Mouse (Mus musculus): Measurements from ENCODE around the gene Zdhhc22.

Zdhhc22 gene

DNA sequence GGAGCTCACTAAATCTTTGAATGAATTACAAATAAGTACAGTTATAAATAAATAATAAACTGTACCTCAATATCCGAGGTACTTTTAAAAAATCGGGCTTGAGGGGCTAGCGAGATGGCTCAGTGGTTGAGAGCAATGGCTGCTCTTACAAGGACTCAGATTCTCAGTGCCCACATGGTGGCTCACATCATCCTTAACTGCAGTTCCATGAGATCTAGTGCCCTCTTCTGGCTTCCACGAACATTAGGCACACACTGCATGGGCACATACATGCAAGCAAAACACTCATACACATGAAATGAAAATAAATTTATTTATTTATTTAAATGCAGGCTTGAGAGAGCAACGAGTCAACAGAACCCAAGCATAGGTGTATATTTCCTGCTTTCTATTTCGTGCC, 5.7 kb upstream of the Zdhhc22 start:
- DNase-seq (ENCODE audit: low spot score in 2 of 2), result no peak

DNA sequence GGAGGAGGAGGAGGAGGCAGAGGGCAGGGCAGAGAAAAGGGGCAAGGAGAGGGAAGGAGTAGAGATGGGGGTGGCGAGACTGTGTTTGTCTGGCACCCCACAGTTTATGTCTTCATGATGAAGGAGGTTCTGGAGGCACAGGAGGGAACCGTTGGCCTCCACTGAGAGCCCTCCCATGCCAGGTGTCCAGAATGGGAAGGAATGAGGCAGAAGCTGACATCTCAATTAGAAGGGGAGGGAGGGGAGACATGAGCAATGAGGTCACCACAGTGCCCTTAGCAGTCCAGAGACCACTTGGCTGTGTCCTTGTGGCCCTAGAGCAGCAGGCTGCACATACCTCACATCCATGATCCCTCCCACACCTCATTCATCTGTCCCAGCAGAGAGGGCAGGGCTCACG, 4.5 kb upstream of the Zdhhc22 start:
- no peak for DNase-seq (ENCODE audit: low spot score in 2 of 2)

GRCm38 (mm10) chr12:86994166-86994565, 3.9 kb upstream of the Zdhhc22 start:
- DNase-seq (ENCODE audit: low spot score in 2 of 2), result no peak

DNA sequence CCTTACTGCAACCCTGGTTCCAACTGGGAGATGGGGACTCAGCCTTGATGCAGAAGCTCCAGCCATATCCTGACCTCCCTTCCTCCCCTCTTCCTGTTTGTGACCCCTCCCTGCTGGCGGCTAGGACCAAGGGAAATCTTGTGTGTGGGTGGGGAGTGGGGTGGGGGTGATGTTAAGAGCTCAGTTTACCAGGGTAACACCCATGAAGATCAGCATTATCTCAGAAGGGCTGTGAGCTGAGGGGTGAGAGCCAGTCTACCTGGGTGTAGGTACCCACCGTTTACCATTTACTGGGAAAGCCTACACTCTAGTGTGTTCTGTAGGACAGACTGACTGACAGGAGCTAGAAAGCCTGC, 503 bp upstream of the Zdhhc22 start:
- DNase-seq (ENCODE audit: low spot score in 2 of 2), result no peak

DNA sequence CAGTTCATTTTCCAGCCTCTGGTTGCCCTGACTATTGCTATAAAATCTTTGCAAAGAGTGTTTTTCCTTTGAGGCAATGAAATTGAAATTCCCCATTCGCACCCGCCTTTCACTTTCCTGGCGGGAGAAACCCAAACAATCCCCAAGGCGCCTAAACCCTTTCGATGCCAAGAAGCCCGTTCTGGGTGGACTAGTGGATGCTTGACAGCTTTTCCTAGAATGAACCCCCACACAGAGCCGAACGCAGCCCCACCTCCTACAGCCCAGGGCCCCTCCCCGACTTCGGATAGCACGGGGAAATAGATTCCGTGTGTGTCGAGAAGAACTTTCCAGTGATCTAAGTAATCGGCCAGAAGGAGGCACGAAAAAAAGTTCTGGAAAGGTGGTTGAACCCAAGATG, 852 bp downstream of the Zdhhc22 start:
- no peak for DNase-seq (ENCODE audit: low spot score in 2 of 2)

DNA sequence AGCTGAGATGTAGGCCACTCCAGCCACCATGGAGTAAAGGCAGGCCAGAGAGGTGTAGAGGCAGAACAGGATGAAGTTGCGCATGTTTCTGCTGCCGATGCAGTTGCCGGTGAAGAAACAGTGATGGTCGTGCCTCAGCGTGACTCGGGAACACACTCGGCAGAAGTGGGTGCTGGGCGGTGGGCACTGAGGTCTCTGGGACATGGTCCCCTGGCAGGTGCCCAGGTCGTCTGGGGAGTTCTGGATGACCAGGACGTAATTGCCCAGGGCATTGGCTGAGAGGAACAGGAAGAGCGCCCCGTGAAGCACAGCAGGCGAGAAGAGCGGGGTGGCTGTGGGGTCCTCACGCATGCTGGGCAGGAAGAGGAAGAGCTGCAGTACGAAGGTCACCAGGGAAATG, 2.0 kb downstream of the Zdhhc22 start:
- no peak for DNase-seq (ENCODE audit: low spot score in 2 of 2)

- DNase-seq (ENCODE audit: low spot score in 2 of 2), result no peak
Measured at GRCm38 (mm10) chr12:86986562-86986961, 3.7 kb downstream of the Zdhhc22 start.

DNA sequence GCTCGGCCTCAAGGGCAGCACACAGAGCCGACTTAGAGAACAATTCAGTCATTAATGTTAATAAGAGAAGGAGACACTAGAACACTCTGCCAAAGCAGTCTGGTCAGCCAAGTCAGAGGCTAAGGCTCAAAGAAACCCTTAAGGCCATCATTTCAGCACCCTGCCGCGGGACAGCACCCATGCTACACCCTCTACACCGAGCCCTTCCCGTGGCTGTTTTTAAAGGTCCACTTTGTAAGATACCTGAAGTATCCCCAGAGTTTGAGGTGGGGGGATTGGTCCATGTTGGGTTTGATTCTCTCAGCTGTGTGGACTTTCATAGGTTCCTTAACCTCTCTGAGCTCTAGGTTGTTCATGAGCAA, 6.1 kb downstream of the Zdhhc22 start:
- DNase-seq (ENCODE audit: low spot score in 2 of 2), result no peak

DNA sequence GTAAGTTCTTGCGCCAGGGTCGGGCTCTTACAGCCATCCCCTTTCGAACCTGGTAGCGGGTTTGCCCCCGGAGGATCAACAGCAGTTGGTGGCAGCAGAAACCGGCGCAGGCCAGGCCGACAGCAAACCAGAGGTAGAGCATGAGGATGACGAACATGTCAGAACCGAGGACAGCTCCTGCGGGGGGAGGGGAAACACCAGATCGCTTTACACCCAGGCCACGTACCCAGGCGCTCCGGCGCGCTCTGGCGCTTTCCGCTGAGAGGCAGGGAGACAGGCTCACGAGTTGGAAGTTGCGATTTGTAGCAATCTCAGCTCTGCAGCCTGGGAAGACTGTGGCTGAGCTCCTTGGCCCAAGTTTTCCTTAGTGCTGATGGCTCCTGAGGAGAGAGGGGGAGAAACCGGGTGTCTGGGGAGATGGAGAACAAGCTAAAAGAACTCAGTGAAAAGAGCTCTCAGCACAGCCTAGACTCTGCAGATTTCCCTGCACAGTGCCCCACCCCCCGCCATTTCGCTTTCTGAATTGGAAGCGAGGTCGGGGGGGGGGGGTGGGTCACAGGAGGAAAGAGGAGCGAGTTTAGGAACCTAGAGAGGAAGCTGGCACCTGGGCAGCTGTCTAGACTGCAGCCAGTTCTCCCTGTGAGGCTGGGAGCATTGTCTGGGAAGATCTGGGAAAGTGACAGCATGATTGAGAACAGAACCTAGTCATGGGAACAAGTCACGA, 6.6 kb downstream of the Zdhhc22 start:
- peak in 1 of 2 experiments; percentile 42 for DNase-seq (ENCODE audit: low spot score in 2 of 2)

DNA sequence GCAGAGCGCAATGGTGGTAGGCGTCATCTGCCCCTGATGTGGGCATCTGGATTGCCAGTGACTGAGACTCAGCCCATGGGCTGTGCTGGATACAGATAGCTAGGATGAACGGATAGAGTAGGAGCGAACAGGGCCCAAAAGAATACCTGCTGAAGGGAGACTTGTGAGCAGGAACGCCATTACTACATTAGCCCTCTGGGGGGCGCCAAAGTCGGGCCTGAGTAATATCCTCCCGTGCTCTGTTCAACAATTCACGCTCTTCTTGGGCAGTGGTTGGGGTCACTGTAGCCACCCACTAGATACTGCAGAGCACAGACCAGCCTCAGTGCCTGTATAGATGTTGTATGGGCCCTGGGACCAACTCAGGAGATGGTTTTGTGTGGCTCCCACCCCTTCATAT, 9.1 kb downstream of the Zdhhc22 start:
- no peak for DNase-seq (ENCODE audit: low spot score in 2 of 2)

GRCm38 (mm10) chr12:86977833-86978232, 12.4 kb downstream of the Zdhhc22 start:
- DNase-seq (ENCODE audit: low spot score in 2 of 2), result no peak

- DNase-seq (ENCODE audit: low spot score in 2 of 2), result no peak
Measured at GRCm38 (mm10) chr12:86976511-86977168, 13.6 kb downstream of the Zdhhc22 start.

- no peak for DNase-seq (ENCODE audit: low spot score in 2 of 2)
Measured at GRCm38 (mm10) chr12:86975761-86976160, 14.5 kb downstream of the Zdhhc22 start.

GRCm38 (mm10) chr12:86974387-86975288, 15.6 kb downstream of the Zdhhc22 start:
- peak; percentile 73 to 78 for DNase-seq (ENCODE audit: low spot score in 2 of 2)

DNA sequence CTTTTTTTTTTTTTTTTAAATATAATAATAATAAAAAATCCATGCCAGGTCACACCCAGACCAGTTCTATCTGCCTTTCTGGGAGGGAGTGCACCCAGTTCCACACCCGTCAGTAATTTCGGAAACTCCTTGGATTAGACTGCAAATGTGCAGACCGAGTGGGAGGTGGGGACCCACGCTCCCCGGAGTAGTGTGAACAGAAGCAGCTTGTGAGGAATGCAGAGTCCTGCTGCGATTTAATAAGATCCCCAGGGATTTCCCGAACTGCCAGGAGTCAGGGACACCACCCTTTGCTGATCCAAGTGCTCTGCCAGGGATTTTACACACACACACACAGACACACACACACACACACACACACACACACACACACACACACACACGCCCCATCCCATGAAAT, 16.5 kb downstream of the Zdhhc22 start:
- no peak for DNase-seq (ENCODE audit: low spot score in 2 of 2)

DNA sequence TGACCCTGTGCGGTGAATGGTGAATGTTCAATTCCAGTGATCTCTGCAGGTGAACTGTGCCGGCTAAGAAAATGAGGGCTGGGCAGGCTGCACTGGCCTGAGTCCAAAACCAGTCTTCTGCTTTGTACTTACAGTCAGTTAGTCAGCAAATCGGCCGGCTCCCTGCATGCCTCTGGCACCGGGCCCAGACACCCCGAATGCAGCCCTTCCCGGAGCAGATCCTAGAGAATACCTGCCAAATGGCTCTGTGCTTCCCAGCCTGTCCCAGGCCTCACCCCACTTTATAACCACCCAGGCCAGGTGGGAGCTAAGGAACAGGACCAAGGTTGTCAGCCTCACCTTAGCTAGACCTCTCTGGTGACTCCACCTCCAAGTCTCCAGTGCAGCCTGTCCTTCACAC, 17.0 kb downstream of the Zdhhc22 start:
- DNase-seq (ENCODE audit: low spot score in 2 of 2), result peak in 1 of 2 experiments; percentile 32

DNA sequence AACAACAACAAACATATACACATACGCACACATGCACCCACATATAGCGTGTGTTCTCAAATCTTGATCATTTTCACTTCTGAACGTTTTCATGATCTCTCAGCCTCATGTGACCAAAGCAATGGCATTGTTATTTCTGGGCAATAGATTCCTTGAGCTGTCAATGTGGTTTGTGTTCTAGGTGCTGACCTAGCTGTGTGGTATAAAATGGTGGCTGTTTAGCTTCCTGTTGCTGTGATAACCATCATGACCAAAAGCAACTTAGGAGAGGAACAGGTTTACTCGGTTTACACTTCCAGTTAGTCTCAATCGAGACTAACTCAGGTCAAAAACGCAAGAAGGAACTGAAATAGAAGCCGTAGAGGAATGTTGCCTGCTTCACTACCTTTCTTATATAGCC, 19.1 kb downstream of the Zdhhc22 start:
- no peak for DNase-seq (ENCODE audit: low spot score in 2 of 2)

- no peak for DNase-seq (ENCODE audit: low spot score in 2 of 2)
Measured at GRCm38 (mm10) chr12:86969220-86969601, 21.0 kb downstream of the Zdhhc22 start.

DNA sequence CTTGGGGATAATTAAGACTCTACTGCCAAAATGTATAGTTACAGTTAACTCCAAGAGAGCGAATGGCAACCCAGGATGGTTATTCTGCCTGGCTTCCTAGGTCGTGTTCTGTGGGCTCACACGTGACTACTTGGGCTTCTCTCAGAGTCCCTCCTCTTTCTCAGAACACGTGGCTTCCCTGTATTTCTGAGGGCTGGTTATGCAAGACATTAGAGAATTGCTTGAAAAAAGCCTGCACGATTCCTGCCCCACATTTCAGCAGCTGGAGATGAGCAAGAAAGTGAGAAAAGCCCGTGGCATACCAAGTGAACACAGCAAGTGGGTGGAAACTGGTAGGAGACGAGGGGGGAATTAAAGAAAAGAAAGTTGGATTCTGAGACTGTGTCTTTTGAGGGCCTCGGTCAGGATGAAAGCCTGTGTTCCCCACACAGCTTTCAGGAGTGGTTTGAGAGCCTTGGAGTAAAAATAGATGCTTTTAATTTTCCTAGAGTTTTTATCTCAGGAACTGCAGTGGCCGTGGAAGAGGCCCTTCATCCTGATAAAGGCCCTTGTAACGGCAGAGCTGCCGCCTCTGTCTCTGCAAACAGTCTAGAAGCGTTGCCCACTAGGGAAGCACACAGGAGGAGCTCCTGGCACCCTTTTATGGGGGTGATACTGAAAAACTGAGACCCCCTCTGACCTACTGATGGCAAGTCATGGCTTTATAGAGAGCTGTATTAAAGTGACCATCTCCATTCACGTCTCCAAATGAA, 21.6 kb downstream of the Zdhhc22 start:
- peak; percentile 74 to 82 for DNase-seq (ENCODE audit: low spot score in 2 of 2)

- DNase-seq (ENCODE audit: low spot score in 2 of 2), result no peak
Measured at GRCm38 (mm10) chr12:86965237-86965799, 24.9 kb downstream of the Zdhhc22 start.

DNA sequence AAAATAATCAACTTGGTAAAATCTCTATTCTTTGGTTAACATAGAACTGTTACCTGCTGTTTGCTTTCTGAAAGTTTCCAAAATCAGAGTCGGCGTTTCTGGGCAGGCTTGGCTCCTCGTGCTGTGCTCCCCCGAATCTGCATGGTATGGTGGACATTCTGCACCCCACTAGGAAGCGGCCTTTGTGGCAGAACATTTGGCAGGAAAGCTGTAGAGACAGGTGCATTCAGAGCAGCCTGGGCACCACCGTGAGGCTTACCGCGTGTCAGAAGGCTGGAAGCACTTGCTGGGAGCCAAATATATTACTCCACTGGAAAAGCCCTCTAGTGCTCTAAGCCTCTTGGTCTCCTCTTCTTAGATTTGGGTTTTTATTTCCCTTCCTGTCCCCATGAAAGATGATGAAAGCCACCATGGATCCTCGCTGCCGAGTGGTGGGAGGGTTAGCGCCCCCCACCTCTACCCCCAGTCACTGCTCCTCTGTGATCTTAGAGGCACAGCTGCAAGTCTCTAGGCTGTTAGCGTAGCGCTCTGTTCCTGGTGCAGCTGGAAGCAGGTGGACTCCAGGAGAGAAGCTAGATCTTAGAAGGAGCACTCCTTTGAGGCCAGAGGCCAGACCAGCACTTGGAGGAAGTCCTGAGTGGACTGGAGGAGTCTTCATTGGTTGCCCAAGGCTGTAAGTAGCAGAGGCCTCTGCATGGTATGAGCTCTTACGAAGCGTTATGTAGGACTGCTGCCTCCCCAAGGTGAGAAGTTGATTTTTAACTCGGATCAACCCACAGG, 25.8 kb downstream of the Zdhhc22 start:
- no peak for DNase-seq (ENCODE audit: low spot score in 2 of 2)
